Mouse (Mus musculus) layer of hippocampus, postnatal 36 days (tissue): ENCODE measurements around the gene Cacna2d2. TPM values are rescaled to one million over a fixed set of nuclear protein-coding genes. Genes with fewer than 3 reads are reported as not detected.

Experiments used
- DNase-seq, 2 experiments: peaks; one replicate each; pipeline ENCODE4 v3.0.0; 2022
- total RNA-seq, 2 experiments: library from RNA; stranded (reverse); gene quantifications; 2 replicates each; pipeline ENCODE4 v1.2.3; 2021

The Cacna2d2 gene
- total RNA-seq, 2 experiments from 2014 or later = 17.5 to 23.3 TPM

GRCm38 (mm10) chr9:107463509-107463908, 64.1 kb downstream of the Cacna2d2 start:
- peak; percentile 72 to 78 for DNase-seq

GRCm38 (mm10) chr9:107464130-107464529, 64.7 kb downstream of the Cacna2d2 start:
- DNase-seq = no peak

- DNase-seq = no peak
Observed at GRCm38 (mm10) chr9:107465657-107466056, 66.2 kb downstream of the Cacna2d2 start.

GRCm38 (mm10) chr9:107469213-107469795, 69.9 kb downstream of the Cacna2d2 start:
- DNase-seq = no peak

GRCm38 (mm10) chr9:107470427-107470826, 71.0 kb downstream of the Cacna2d2 start:
- no peak for DNase-seq

GRCm38 (mm10) chr9:107474016-107474415, 74.6 kb downstream of the Cacna2d2 start:
- no peak for DNase-seq

- no peak for DNase-seq
Observed at GRCm38 (mm10) chr9:107478979-107479378, 79.6 kb downstream of the Cacna2d2 start.

- no peak for DNase-seq
Observed at GRCm38 (mm10) chr9:107479593-107479992, 80.2 kb downstream of the Cacna2d2 start.

- no peak for DNase-seq
Observed at GRCm38 (mm10) chr9:107480477-107481069, 81.2 kb downstream of the Cacna2d2 start.

- DNase-seq = no peak
Observed at GRCm38 (mm10) chr9:107481340-107481739, 81.9 kb downstream of the Cacna2d2 start.

- no peak for DNase-seq
Observed at GRCm38 (mm10) chr9:107482004-107482403, 82.6 kb downstream of the Cacna2d2 start.

- DNase-seq = no peak
Observed at GRCm38 (mm10) chr9:107482770-107483169, 83.4 kb downstream of the Cacna2d2 start.

GRCm38 (mm10) chr9:107483714-107484113, 84.3 kb downstream of the Cacna2d2 start:
- no peak for DNase-seq

GRCm38 (mm10) chr9:107484302-107484701, 84.9 kb downstream of the Cacna2d2 start:
- DNase-seq = peak in 1 of 2 experiments; percentile 31

GRCm38 (mm10) chr9:107484766-107485165, 85.4 kb downstream of the Cacna2d2 start:
- no peak for DNase-seq

GRCm38 (mm10) chr9:107486086-107486485, 86.7 kb downstream of the Cacna2d2 start:
- no peak for DNase-seq

- no peak for DNase-seq
Observed at GRCm38 (mm10) chr9:107486507-107487225, 87.3 kb downstream of the Cacna2d2 start.

GRCm38 (mm10) chr9:107490146-107490545, 90.7 kb downstream of the Cacna2d2 start:
- no peak for DNase-seq

GRCm38 (mm10) chr9:107490625-107491024, 91.2 kb downstream of the Cacna2d2 start:
- DNase-seq = no peak

GRCm38 (mm10) chr9:107493511-107493910, 94.1 kb downstream of the Cacna2d2 start:
- no peak for DNase-seq

GRCm38 (mm10) chr9:107494238-107494637, 94.8 kb downstream of the Cacna2d2 start:
- no peak for DNase-seq

GRCm38 (mm10) chr9:107496359-107496758, 96.9 kb downstream of the Cacna2d2 start:
- DNase-seq = no peak

- DNase-seq = no peak
Observed at GRCm38 (mm10) chr9:107500708-107501286, 101.4 kb downstream of the Cacna2d2 start.
